Mouse (Mus musculus) liver, embryonic 13.5 days (tissue): Measurements from ENCODE around the gene Mymx. TPM values are rescaled to one million over a fixed set of nuclear protein-coding genes. Genes with fewer than 3 reads are reported as not detected.

Experiments used
- ATAC-seq: fragments of 200-750 bp; cut with Nextera tagmentation; 2 replicates; pipeline ENCODE4 v1.8.0; 2017; ENCODE audit warnings: low read depth, mild to moderate bottlenecking, moderate number of reproducible peaks, moderate library complexity
- DNase-seq: peaks from one replicate; pipeline ENCODE4 v3.0.0; 2022
- H3K27ac ChIP-seq: fragments of 300-500 bp; sonication (generic); 2 replicates; pipeline ENCODE4 v1.5.1; 2015; ENCODE audit warnings: moderate library complexity, mild to moderate bottlenecking, inconsistent platforms
- H3K27me3 ChIP-seq: fragments of 300-500 bp; sonication (generic); 2 replicates; pipeline ENCODE4 v1.6.1; 2015; ENCODE audit warnings: mild to moderate bottlenecking, inconsistent platforms
- H3K36me3 ChIP-seq: fragments of 300-500 bp; sonication (generic); 2 replicates; pipeline ENCODE4 v1.6.1; 2015; ENCODE audit warnings: mild to moderate bottlenecking, inconsistent platforms
- H3K4me1 ChIP-seq: fragments of 300-500 bp; sonication (generic); replicated peaks from 2 replicates; pipeline ENCODE4 v1.6.1; 2015; ENCODE audit warnings: inconsistent platforms
- H3K4me2 ChIP-seq: fragments of 300-500 bp; sonication (generic); 2 replicates; pipeline ENCODE4 v1.6.1; 2015; ENCODE audit warnings: inconsistent platforms, mild to moderate bottlenecking, moderate library complexity
- H3K4me3 ChIP-seq: fragments of 300-500 bp; sonication (generic); replicated peaks from 2 replicates; pipeline ENCODE4 v1.5.1; 2015; ENCODE audit warnings: mild to moderate bottlenecking, inconsistent platforms
- H3K9ac ChIP-seq: fragments of 300-500 bp; sonication (generic); 2 replicates; pipeline ENCODE4 v1.6.1; 2015; ENCODE audit warnings: mild to moderate bottlenecking, inconsistent platforms
- H3K9me3 ChIP-seq: fragments of 300-500 bp; sonication (generic); replicated peaks from 2 replicates; pipeline ENCODE4 v1.6.1; 2016; ENCODE audit warnings: inconsistent platforms
- WGBS: fragments of 180-500 bp; shearing (Covaris S2); methylation state at CpG from one replicate; pipeline ENCODE4 v1.1.7; 2015; ENCODE audit not compliant: insufficient replicate concordance; 5-methylcytosine and 5-hydroxymethylcytosine counted together
- polyA plus RNA-seq: library from polyadenylated mRNA; unstranded; fragments of >200 nt; fragmentation: Nextera tagmentation; extraction: Ambion mirVana; gene quantifications from 2 replicates; pipeline ENCODE4 v1.2.1, GENCODE M21; 2015

Gene Mymx
- polyA plus RNA-seq, 1 experiment from 2014 or later = 0.59 TPM

- Histone ChIP-seq H3K9ac (peak overlapping the region; percentile 97), H3K9me3 (no peaks in the 10 kb centered on the region), H3K4me3 (peak overlapping the region; percentile 92), H3K4me2 (peak overlapping the region; percentile 100), H3K36me3 (peaks cover 13% of the 10 kb centered on the region), H3K27me3 (0 out of 2 replicates have a peak, but pooled peaks cover 7% of the 10 kb centered on the region), H3K27ac (peak overlapping the region; percentile 97), H3K4me1 (peaks cover 91% of the 10 kb centered on the region)
- ATAC-seq = no peak
- 20% methylated on average over 23 of the region's 23 CpGs for WGBS
- no peak for DNase-seq
These were observed 6.0 kb downstream of the Mymx start for GRCm38 (mm10) chr17:45595736-45596390.

GRCm38 (mm10) chr17:45594881-45595735 lies 6.8 kb downstream of the Mymx start:
- Histone ChIP-seq H3K9me3 (no peaks in the 10 kb centered on the region), H3K27ac (peak overlapping the region; percentile 97), H3K27me3 (0 out of 2 replicates have a peak, but pooled peaks cover 2% of the 10 kb centered on the region), H3K4me1 (peaks cover 91% of the 10 kb centered on the region), H3K9ac (peak overlapping the region; percentile 97), H3K4me3 (peak overlapping the region; percentile 92), H3K4me2 (peak overlapping the region; percentile 100), H3K36me3 (peaks cover 21% of the 10 kb centered on the region)
- ATAC-seq (peak; percentile 42), DNase-seq (peak; percentile 74)
- WGBS = under 1% methylated on average over 58 of the region's 58 CpGs

- H3K9ac ChIP-seq = peak overlapping the region; percentile 97
- 19% methylated on average over 8 of the region's 8 CpGs for WGBS
- peak overlapping the region; percentile 92 for H3K4me3 ChIP-seq
- ATAC-seq (no peak), DNase-seq (peak; percentile 35)
- no peaks in the 10 kb centered on the region for H3K27me3 ChIP-seq
- peak overlapping the region; percentile 97 for H3K27ac ChIP-seq
- peak overlapping the region; percentile 100 for H3K4me2 ChIP-seq
- H3K36me3 ChIP-seq = peaks cover 30% of the 10 kb centered on the region
- H3K9me3 ChIP-seq = no peaks in the 10 kb centered on the region
- H3K4me1 ChIP-seq = peaks cover 90% of the 10 kb centered on the region
These were observed 7.7 kb downstream of the Mymx start for GRCm38 (mm10) chr17:45594195-45594594.

- Histone ChIP-seq H3K9me3 (no peaks in the 10 kb centered on the region), H3K36me3 (peaks cover 37% of the 10 kb centered on the region), H3K4me3 (peak overlapping the region; percentile 92), H3K9ac (peak overlapping the region; percentile 97), H3K27me3 (no peaks in the 10 kb centered on the region), H3K27ac (peak overlapping the region; percentile 97), H3K4me2 (peak overlapping the region; percentile 100), H3K4me1 (peaks cover 86% of the 10 kb centered on the region)
- WGBS = 9% methylated on average over 8 of the region's 8 CpGs
- DNase-seq = peak; percentile 87
- peak; percentile 84 for ATAC-seq
These were observed 8.4 kb downstream of the Mymx start for GRCm38 (mm10) chr17:45593479-45593878.

GRCm38 (mm10) chr17:45592606-45593431 lies 9.1 kb downstream of the Mymx start:
- DNase-seq = no peak

GRCm38 (mm10) chr17:45591701-45592605 lies 9.9 kb downstream of the Mymx start:
- peak overlapping the region; percentile 97 for H3K9ac ChIP-seq
- peaks cover 76% of the 10 kb centered on the region for H3K4me1 ChIP-seq
- no peak for ATAC-seq
- no peak for DNase-seq
- no peaks in the 10 kb centered on the region for H3K9me3 ChIP-seq
- peak overlapping the region; percentile 92 for H3K4me3 ChIP-seq
- peak overlapping the region; percentile 100 for H3K4me2 ChIP-seq
- H3K27ac ChIP-seq = peak overlapping the region; percentile 97
- H3K36me3 ChIP-seq = peaks cover 52% of the 10 kb centered on the region
- H3K27me3 ChIP-seq = no peaks in the 10 kb centered on the region
- WGBS = 59% methylated on average over 16 of the region's 16 CpGs

More at GRCm38 (mm10) chr17:45592606-45593431, 9.1 kb downstream of the Mymx start:
- peak overlapping the region; percentile 97 for H3K27ac ChIP-seq
- peaks cover 82% of the 10 kb centered on the region for H3K4me1 ChIP-seq
- no peaks in the 10 kb centered on the region for H3K9me3 ChIP-seq
- peak overlapping the region; percentile 100 for H3K4me2 ChIP-seq
- no peaks in the 10 kb centered on the region for H3K27me3 ChIP-seq
- ATAC-seq = peak; percentile 64
- peaks cover 44% of the 10 kb centered on the region for H3K36me3 ChIP-seq
- peak overlapping the region; percentile 97 for H3K9ac ChIP-seq
- peak overlapping the region; percentile 92 for H3K4me3 ChIP-seq
- WGBS = 27% methylated on average over 8 of the region's 8 CpGs

- Histone ChIP-seq H3K27ac (no peak overlapping the region), H3K4me1 (peaks cover 72% of the 10 kb centered on the region), H3K36me3 (peaks cover 68% of the 10 kb centered on the region), H3K4me3 (no peak overlapping the region), H3K9me3 (no peaks in the 10 kb centered on the region), H3K27me3 (no peaks in the 10 kb centered on the region), H3K9ac (no peak overlapping the region), H3K4me2 (no peak overlapping the region)
- 81% methylated on average over 6 of the region's 6 CpGs for WGBS
- ATAC-seq (no peak), DNase-seq (no peak)
These were observed 11.5 kb downstream of the Mymx start for GRCm38 (mm10) chr17:45590410-45590809.

- Histone ChIP-seq H3K4me3 (no peak overlapping the region), H3K4me2 (no peak overlapping the region), H3K36me3 (peaks cover 74% of the 10 kb centered on the region), H3K27me3 (no peaks in the 10 kb centered on the region), H3K9me3 (no peaks in the 10 kb centered on the region), H3K9ac (no peak overlapping the region), H3K27ac (no peak overlapping the region), H3K4me1 (peaks cover 77% of the 10 kb centered on the region)
- DNase-seq (no peak), ATAC-seq (no peak)
- WGBS = 85% methylated on average over 8 of the region's 8 CpGs
These were observed 12.1 kb downstream of the Mymx start for GRCm38 (mm10) chr17:45589844-45590243.

- no peak for DNase-seq
- 96% methylated on average over 7 of the region's 7 CpGs for WGBS
- H3K9ac ChIP-seq = no peak overlapping the region; the same call in 1 of the 2 replicates
- H3K4me2 ChIP-seq = no peak overlapping the region
- peaks cover 80% of the 10 kb centered on the region for H3K36me3 ChIP-seq
- peaks cover 78% of the 10 kb centered on the region for H3K4me1 ChIP-seq
- H3K9me3 ChIP-seq = no peaks in the 10 kb centered on the region
- no peaks in the 10 kb centered on the region for H3K27me3 ChIP-seq
- H3K27ac ChIP-seq = no peak overlapping the region
- ATAC-seq = no peak
- H3K4me3 ChIP-seq = no peak overlapping the region
These were observed 12.7 kb downstream of the Mymx start for GRCm38 (mm10) chr17:45589236-45589635.

- Histone ChIP-seq H3K9me3 (no peaks in the 10 kb centered on the region), H3K4me1 (peaks cover 78% of the 10 kb centered on the region), H3K4me3 (no peak overlapping the region), H3K27me3 (no peaks in the 10 kb centered on the region), H3K36me3 (peaks cover 84% of the 10 kb centered on the region), H3K27ac (no peak overlapping the region), H3K9ac (no peak overlapping the region), H3K4me2 (no peak overlapping the region)
- ATAC-seq (no peak), DNase-seq (no peak)
- WGBS = 92% methylated on average over 7 of the region's 7 CpGs
These were observed 13.5 kb downstream of the Mymx start for GRCm38 (mm10) chr17:45588370-45588769.
